31 mouse cellular contexts compared by ENCODE assay signal in the genomic region with DNA sequence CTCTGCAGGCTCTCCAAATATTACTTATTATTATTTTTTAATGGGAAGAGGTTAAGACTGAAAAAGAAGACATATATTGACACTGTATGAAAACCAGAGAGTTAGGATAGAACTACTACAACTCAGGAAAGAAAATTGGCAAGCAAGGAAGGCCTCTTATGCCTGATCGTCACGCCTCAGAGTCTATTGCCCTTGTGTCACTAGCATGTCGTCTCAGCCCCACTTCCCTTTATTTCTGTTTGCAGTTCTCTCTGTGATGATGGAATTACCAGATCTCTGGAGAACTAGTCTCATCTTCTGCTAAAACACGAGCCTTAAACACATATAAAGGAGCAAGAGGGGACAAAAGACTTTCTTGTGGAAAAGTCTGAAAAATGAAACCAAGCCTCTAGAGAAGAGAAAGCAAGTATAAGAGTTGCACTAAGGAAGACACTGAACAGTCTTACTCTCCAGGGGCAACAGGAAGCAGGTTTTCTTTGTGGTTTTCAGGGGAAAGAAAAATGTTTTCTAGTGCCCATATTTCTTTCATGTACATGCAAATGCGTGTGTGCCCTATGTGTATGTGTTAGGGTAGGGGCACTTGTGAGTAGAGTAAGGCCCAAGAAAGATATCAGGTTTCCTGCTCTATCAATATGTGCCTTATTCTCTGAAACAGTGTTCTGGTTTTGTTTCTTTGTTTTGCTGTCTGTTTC. TPM values are rescaled to one million over a fixed set of nuclear protein-coding genes. Genes with fewer than 3 reads are reported as not detected.
DNase-seq lines count a peak whose midpoint lies in the region; ATAC-seq and TF ChIP-seq lines count a peak whose summit lies in the region.
"Had no signal": no experiment of that assay in that cellular context is flagged by ENCODE, and none has a peak within 500 bp of the region (broad histone marks: within the 10 kb centered on the region; RNA-seq: fewer than 3 reads in every experiment).

No protein-coding gene starts in this region.

- H3K4me3 ChIP-seq in thymus, adult 2 months (ENCODE audit: control insufficient read depth, insufficient read depth, low read length): no peak overlapping the region
- H3K4me3 ChIP-seq: heart, adult 2 months; heart, embryonic 13.5 days; midbrain, embryonic 12.5 days; myocyte; neural tube, embryonic 13.5 days had no signal

- ATAC-seq in activated CD4-positive, CD25-positive, alpha-beta regulatory T cell, adult 4 months: peak; percentile 75
- ATAC-seq in inflammation-experienced regulatory T-cells, adult 6 months: peak; percentile 78
- no peak for ATAC-seq in erythroblast, adult 5-6 weeks (replicated peaks; ENCODE audit: low FRiP score, poor library complexity, severe bottlenecking)
- ATAC-seq: forebrain, embryonic 14.5 days; hindbrain, embryonic 16.5 days; intestine, postnatal 0 days had no signal

- intact Hi-C loops in left cerebral cortex, postnatal 25 days (cut with DNase I): no loop called here

- WGBS in thymus, adult 2 months: 9% methylated on average over 5 of the region's 5 CpGs

- no peaks in the 10 kb centered on the region for H3K36me3 ChIP-seq in thymus, adult 2 months (ENCODE audit: control insufficient read depth, insufficient read depth, low read length)
- no peaks in the 10 kb centered on the region for H3K36me3 ChIP-seq in splenic B cell, adult 2 months (ENCODE audit: control insufficient read depth, insufficient read depth, low read length, poor library complexity, severe bottlenecking)
- H3K36me3 ChIP-seq: heart, embryonic 13.5 days; midbrain, embryonic 12.5 days; neural tube, embryonic 13.5 days had no signal

- peak; percentile 34 for DNase-seq in thymus, adult 2 months
- no peak for DNase-seq in thymus, postnatal 4 days
- DNase-seq in splenic B cell, adult 2 months (ENCODE audit: low read depth, low spot score): peak; percentile 10
- DNase-seq in right cerebral cortex, postnatal 4 days: no peak
- DNase-seq in left cerebral cortex, postnatal 25 days (ENCODE audit: low spot score in 2 of 2): no peak
- DNase-seq: adrenal gland, adult 2 months; adrenal gland, postnatal 36 days; cerebellum, adult 18-20 months; cerebellum, postnatal 14 days; gastrocnemius, postnatal 36 days; heart, adult 2 months; heart, postnatal 10 days; kidney, adult 9 months; kidney, postnatal 14 days; layer of hippocampus, adult 9-11 months; liver; lung, adult 2 months; lung, postnatal 14 days had no signal

- no peaks in the 10 kb centered on the region for H3K27me3 ChIP-seq in thymus, adult 2 months (ENCODE audit: control insufficient read depth, insufficient read depth, low read length)
- H3K27me3 ChIP-seq in splenic B cell, adult 2 months (ENCODE audit: control insufficient read depth, insufficient read depth, low read length, poor library complexity, severe bottlenecking): no peaks in the 10 kb centered on the region
- H3K27me3 ChIP-seq: heart, embryonic 13.5 days; midbrain, embryonic 12.5 days; neural tube, embryonic 13.5 days had no signal

- peak overlapping the region; percentile 25; the same call in 1 of the 2 replicates for H3K27ac ChIP-seq in thymus, adult 2 months (ENCODE audit: control insufficient read depth, insufficient read depth, low read length)
- H3K27ac ChIP-seq: heart, adult 2 months; heart, embryonic 13.5 days; liver, embryonic 14.5 days; midbrain, embryonic 12.5 days; neural tube, embryonic 13.5 days had no signal

- TF ChIP-seq POLR2A in thymus, adult 2 months (IDR thresholded peaks at IDR 0.05; ENCODE audit: control insufficient read depth, extremely low read depth, insufficient read depth, low read length, poor library complexity): no peak

- peaks cover 4% of the 10 kb centered on the region for H3K4me1 ChIP-seq in thymus, adult 2 months (replicated peaks; ENCODE audit: control insufficient read depth, insufficient read depth, low read length)
- H3K4me1 ChIP-seq: heart, embryonic 13.5 days; midbrain, embryonic 12.5 days; neural tube, embryonic 13.5 days had no signal

- no peak for TF ChIP-seq CTCF in thymus, adult 2 months (IDR thresholded peaks at IDR 0.05; ENCODE audit: borderline replicate concordance, control insufficient read depth, extremely low read depth, insufficient read depth, low read length, poor library complexity)

RNA-seq across cellular contexts. Expression of a gene that starts 10.9 kb away (rescaled TPM):
- 0.28 and 0.56 TPM in 2 replicates for polyA plus RNA-seq in thymus, adult 2 months (2012; rRNA removed)
- polyA plus RNA-seq in activated CD4-positive, CD25-positive, alpha-beta regulatory T cell, adult 4 months (2017; shearing (Covaris generic)): under 1 TPM in 1 of 2 experiments, not detected in 1; 0.13 TPM
- polyA plus RNA-seq in inflammation-experienced regulatory T-cells, adult 6 months (2017; shearing (Covaris generic)): not detected
- not detected in 2 replicates for total RNA-seq in erythroblast, adult 5-6 weeks (2015; ENCODE audit: low replicate concordance)
- not detected in 2 replicates for total RNA-seq in erythroblast, adult 5-6 weeks (2017; ENCODE audit: low replicate concordance)
- under 1 TPM; 0.46 to 0.85 TPM for total RNA-seq in left cerebral cortex, postnatal 25 days (2021)
- total RNA-seq: gastrocnemius, postnatal 36 days; heart, adult 2 months had no signal
- polyA plus RNA-seq: C2C12; heart, embryonic 13.5 days; limb, embryonic 11.5 days; liver, embryonic 14.5 days; myocyte had no signal

Comparison
In these comparisons a context has a peak if more than half of its experiments do, and no peak if none do; other contexts are left out.
1. DNase-seq: peak in thymus, adult 2 months (single experiment) and splenic B cell, adult 2 months (single experiment); none in thymus, postnatal 4 days (single experiment), right cerebral cortex, postnatal 4 days (single experiment) and left cerebral cortex, postnatal 25 days (0 of 2).